Mouse (Mus musculus) layer of hippocampus, adult 9-10 months (tissue): ENCODE measurements at regions not wholly inside any gene's neighbourhood (a gene's known extent, or its start where the extent isn't known, plus 50 kb on each side); places are given as distances from the start of the nearest gene placed in this dataset.
A peak's percentile ranks its signal among the peaks of the same experiment; 100 is the strongest.

Source experiments
- DNase-seq: peaks from one replicate; pipeline ENCODE4 v3.0.0; 2022; ENCODE audit warnings: low spot score

DNA sequence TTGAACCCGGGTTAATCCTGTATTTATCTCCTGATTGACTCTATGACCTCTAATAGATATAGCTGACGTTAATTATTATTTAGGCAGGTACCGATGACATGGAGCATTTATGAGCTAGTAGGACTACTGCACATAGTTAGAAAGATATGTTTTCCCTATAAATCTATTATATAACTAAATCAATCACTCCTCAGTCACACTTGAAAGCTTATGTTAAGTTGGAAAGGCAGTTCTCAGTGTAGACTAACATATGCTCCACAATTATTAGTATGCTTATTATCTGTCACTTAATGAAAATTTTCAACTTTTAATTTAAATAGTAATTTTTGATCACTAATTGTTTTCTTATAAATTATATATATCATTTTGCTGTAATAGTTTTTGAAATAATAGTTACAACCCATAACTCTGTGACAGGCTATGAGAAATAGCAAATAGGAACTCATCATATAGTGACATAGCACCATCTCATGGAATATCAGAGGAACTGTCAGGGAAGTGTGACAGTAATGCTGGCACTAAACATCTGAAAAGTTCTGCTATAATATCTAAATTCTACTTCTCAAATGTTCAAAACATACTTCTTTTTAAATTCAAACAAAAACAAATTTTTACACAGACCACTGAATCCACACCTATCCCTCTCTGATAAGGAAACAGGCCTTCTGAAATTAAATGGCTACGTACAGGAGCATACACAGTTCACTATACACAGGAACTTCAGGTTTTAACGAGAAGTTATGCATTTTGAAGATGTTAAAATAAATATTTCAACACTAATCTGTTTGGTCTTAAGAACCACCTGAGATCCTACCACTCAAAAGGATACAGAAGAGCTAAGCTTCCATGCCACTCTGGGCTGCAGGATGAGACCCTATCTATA lies 75.3 kb upstream of the Map2 start:
- DNase-seq = no peak

DNA sequence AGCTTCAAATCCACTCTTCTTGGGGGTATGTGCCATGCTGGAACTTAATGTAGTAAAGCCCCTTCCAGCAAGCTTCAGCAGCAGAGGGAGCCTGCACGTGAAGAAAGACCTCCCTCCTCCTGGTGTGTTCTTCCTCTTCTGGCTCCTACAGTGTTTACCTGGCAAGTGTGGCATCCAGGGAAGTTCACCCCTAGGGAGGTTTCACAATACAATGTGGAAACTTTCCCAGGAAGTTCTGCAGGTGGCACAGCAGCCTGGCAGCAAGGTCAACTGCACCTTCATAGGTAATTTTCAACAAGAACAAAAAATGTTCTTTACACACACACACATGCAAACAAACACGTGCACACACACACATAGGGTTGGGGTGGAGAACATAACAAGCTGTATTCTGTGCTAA lies 73.7 kb upstream of the Map2 start:
- no peak for DNase-seq

DNA sequence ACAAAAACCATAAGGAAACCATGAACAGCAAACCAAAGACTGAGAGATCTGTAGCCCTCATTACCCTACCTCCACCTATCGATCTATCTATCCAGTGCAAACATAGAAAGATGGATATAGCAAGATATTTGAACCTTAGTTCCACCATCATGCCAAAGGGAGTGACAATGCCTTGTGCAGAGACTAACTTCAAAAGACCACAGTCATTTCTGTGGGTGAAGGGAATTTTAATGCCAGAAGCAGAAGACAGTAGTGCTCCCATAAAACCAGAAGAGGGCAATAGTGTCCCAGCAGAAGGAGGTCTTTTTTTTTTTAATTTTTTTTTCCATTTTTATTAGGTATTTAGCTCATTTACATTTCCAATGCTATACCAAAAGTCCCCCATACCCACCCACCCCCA lies 70.6 kb upstream of the Map2 start:
- peak; percentile 15 for DNase-seq

DNA sequence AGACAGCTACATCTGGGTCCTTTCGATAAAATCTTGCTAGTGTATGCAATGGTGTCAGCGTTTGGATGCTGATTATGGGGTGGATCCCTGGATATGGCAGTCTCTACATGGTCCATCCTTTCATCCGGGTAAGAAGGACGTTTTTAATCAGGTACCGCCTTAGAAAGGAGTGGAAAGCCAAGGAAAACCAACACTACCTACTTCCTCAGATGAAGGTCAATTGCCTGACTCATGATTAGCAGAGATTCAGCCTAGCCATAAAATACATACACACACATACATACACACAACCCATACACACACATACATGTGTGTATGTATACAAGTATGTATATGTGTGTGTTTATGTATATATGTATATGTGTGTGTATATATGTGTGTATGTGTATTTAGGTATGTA lies 69.9 kb upstream of the Map2 start:
- DNase-seq = no peak

DNA sequence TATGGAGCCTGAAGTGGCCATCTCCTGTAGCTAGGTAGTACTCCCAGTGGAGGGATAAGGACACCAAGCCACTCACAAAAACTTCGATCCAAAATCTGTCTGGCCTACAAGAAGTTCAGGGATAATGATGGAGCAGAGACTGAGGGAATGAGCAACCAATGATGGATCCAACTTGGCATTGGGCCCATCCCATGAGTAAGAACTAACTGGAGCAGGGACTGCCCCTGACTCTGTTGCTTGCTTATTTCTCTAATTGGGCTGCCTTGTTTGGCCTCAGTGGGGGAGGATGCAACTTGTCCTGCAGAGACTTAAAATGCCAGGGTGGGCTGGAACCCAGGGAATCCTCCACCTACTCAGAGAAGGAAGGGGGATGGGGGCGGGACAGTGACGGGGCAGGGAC lies 67.0 kb upstream of the Map2 start:
- DNase-seq = no peak

DNA sequence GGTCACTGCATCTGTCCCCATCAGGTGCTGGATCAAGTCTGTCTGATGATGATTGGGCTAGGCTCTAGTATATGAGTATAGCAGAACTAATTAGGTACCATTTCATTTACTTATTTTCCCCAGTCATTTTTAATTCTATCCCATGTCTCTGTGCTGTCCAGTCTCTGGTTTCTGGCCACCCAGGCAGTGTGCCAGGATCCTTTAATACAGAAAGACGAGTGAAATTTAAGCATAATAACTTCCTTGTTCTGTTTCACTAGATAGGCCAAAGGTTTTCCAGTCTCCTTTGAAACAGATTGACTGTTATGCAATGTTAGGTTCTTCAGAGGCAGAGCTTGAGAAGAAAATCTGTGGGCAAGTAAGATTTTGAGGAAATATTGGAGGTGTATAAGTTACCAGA lies 61.2 kb upstream of the Map2 start:
- DNase-seq = no peak

DNA sequence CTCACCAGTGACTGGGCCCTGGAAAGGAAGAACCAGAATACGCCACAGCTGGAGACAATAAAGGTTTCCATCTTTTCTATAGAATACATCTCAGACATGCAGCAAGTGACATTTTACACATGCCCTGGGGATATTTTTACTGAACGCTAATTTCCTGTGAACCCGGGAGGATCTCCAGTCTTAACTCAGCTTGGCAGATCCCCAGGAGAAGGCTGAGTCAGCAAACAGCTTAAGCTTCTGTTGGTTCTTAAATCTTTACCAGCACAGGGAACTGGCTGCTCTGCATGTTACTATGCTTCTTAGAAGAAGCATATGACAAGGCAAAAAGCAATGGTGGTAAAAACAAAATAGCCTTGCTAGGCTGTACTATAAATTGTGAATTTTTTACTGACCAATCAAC lies 59.7 kb upstream of the Map2 start:
- DNase-seq = no peak
